Mouse (Mus musculus) cortical plate, adult 2 months (tissue): Measurements from ENCODE around the gene Vipr1. TPM values are rescaled to one million over a fixed set of nuclear protein-coding genes. Genes with fewer than 3 reads are reported as not detected.

Experiments
- H3K27ac ChIP-seq: fragments of 200-500 bp; 2 replicates; pipeline ENCODE4 v1.5.1; 2012; ENCODE audit warnings: low read length, control low read depth, inconsistent platforms; ENCODE audit not compliant: insufficient read depth
- H3K4me1 ChIP-seq: fragments of 200-500 bp; 2 replicates; pipeline ENCODE4 v1.6.1; 2011; ENCODE audit warnings: low read length; ENCODE audit not compliant: control insufficient read depth, insufficient read depth
- H3K4me3 ChIP-seq: fragments of 200-500 bp; 2 replicates; pipeline ENCODE4 v1.5.1; 2011; ENCODE audit warnings: mild to moderate bottlenecking, low read length, control low read depth; ENCODE audit not compliant: insufficient read depth
- CTCF ChIP-seq: fragments of 200-500 bp; IDR thresholded peaks from 2 replicates; pipeline ENCODE4 v1.5.1; 2011; ENCODE audit warnings: mild to moderate bottlenecking, control low read depth, low read length; ENCODE audit not compliant: insufficient read depth; ENCODE audit errors: extremely low read depth
- POLR2A ChIP-seq: fragments of 200-500 bp; IDR thresholded peaks from 2 replicates; pipeline ENCODE4 v1.6.1; 2011; ENCODE audit warnings: mild to moderate bottlenecking, low read length, control low read depth; ENCODE audit not compliant: insufficient read depth; ENCODE audit errors: extremely low read depth
- polyA plus RNA-seq: library from polyadenylated mRNA; depleted of rRNA; stranded (reverse); fragments of >200 nt; gene quantifications from 2 replicates; pipeline ENCODE4 v1.2.3, GENCODE M21; 2012

Gene Vipr1
- polyA plus RNA-seq, 1 experiment = 26.7 TPM

DNA sequence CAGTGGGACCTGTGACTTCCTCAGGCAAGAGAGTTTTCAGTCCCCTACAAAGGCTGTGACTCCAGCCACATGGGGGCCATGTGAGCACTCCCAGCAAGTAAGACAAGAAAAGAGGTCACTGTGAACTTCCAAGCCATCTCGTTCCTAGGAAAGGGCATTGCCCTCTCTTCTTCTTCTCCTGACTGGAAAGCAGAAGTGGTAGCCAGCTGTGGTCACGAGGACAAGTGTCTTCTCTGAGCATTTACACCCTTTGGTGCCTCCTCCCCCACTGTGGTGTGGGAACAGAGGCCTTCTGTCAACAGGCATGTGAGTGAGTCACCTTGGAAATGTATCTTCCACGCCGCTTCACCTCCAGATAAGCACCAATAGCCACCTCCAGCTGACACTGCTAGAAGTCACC lies 10.6 kb upstream of the Vipr1 start:
- Histone ChIP-seq H3K4me1 (peaks cover 9% of the 10 kb centered on the region; the same call in 1 of the 2 replicates), H3K4me3 (no peak overlapping the region), H3K27ac (no peak overlapping the region)
- no peak for TF ChIP-seq POLR2A
- no peak for TF ChIP-seq CTCF

- H3K27ac ChIP-seq = no peak overlapping the region
- peaks cover 9% of the 10 kb centered on the region; the same call in 1 of the 2 replicates for H3K4me1 ChIP-seq
- TF ChIP-seq CTCF = no peak
- TF ChIP-seq POLR2A = no peak
- no peak overlapping the region for H3K4me3 ChIP-seq
Observed at GRCm38 (mm10) chr9:121632891-121633290, 9.6 kb upstream of the Vipr1 start.

DNA sequence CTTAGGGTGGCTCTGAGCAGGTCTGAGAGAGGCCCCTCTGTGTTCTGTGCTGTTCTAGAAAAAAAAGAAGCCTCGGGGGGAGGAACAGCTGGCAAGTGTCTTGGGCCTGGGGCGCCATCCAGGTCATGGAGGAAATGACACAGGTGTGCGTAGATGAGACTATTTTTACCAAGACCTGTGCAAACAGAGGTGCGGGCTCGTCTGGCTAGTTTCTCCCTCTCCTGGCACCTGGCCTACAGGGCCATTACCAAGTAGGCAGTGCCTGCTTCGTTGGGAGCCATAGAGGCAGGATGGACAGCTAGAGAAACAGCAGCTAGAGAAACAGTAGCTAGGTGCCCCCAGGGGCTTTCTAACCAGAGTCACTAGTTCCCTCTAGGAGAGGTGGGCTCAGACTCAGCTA lies 9.2 kb upstream of the Vipr1 start:
- Histone ChIP-seq H3K4me1 (peaks cover 9% of the 10 kb centered on the region; the same call in 1 of the 2 replicates), H3K27ac (no peak overlapping the region), H3K4me3 (no peak overlapping the region)
- TF ChIP-seq POLR2A (no peak), CTCF (no peak)

DNA sequence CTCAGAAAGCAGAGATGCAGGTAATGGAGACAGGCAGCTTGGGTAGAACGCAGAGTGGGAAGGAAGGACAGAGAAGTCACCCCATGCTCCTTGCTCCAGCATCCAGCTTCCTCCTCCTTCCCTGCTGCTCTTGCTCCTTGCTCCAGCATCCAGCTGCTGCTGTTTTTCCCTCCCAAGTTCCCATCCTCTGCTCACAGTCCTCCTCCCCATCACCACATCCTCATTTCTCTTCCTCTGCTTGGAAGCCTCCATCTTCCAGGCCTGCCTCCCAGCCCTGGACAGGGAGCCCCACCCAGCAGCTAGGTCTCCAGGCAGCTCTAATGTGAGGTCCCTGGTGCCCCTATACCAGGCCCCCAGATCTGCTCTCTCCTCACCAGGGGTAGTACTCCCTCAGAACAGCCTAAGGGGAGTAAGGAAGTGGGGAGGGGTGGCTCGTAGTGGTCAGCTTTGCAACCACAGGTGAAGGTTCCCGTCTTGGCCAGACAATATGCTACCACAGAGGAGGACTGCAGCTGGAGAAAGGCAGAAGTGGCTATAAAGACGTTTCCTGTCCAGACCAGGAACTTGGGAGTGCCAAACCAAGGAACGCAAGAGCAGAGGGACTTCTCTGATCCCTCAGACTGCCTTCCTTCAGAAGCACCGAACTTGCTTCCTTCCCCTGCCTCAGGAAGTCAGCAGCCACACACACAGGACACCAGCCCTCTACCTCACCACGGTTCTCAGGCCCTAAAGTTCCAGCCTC lies 6.5 kb upstream of the Vipr1 start:
- peaks cover 11% of the 10 kb centered on the region for H3K4me1 ChIP-seq
- H3K27ac ChIP-seq = no peak overlapping the region
- no peak for TF ChIP-seq POLR2A
- no peak for TF ChIP-seq CTCF
- H3K4me3 ChIP-seq = no peak overlapping the region

DNA sequence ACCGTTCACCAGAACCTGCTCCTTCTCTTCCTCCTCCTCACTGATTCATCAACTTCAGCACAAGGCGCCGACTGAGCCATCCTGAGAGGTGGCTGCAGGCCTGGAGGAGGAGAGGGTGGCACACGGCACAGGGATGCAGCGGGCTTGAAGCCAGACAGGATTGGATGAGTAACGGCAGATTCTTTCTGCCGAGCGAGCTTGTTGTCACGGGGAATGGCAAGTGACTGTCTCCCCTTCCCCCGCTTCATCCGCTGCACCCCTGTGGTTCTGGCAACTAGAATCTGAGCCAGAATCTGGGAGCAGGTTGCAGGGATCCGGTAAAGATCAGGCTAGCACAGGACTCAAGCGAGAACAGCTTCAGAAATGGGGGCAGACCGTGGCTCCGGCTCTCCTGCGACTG lies 2.7 kb upstream of the Vipr1 start:
- H3K27ac ChIP-seq = peak overlapping the region; percentile 49
- TF ChIP-seq CTCF (no peak), POLR2A (peak; percentile 62)
- H3K4me3 ChIP-seq = peak overlapping the region; percentile 54
- peaks cover 9% of the 10 kb centered on the region for H3K4me1 ChIP-seq

GRCm38 (mm10) chr9:121641235-121641915 lies 1.1 kb upstream of the Vipr1 start:
- peaks cover 3% of the 10 kb centered on the region; the same call in 1 of the 2 replicates for H3K4me1 ChIP-seq
- H3K27ac ChIP-seq = peak overlapping the region; percentile 32; the same call in 1 of the 2 replicates
- TF ChIP-seq POLR2A (no peak), CTCF (no peak)
- peak overlapping the region; percentile 54 for H3K4me3 ChIP-seq

DNA sequence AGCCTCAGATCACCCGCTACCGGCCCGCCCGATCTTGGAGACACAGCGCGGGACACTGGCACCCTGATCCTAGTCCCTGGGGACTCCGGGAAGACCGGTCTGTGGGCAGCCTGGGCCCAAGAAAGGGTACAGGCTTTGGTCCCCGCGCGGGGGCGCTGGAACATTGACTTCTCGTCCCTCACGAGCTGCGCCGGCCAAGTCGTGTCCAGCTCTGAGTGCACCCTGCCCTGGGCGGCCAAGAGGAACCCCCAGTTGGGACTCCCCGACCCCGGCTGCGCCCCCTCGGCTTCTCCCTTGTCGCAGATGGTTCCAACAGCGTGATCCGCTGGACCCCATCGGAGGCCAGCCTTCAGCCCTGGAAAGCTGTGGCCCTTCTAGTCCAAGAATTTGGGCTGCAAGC lies 515 bp upstream of the Vipr1 start, which contains the start of gene Lyzl4:
Gene Lyzl4, minus strand, starts transcription at position 96 of the 400 bp plus-strand sequence.
- peak within 1 kb of the TSS; percentile 54 for H3K4me3 ChIP-seq
- H3K27ac ChIP-seq = peak within 1 kb of the TSS; percentile 90
- no peak for TF ChIP-seq CTCF
- no peak for TF ChIP-seq POLR2A
- peaks cover 1% of the 10 kb centered on the region; the same call in 1 of the 2 replicates for H3K4me1 ChIP-seq

DNA sequence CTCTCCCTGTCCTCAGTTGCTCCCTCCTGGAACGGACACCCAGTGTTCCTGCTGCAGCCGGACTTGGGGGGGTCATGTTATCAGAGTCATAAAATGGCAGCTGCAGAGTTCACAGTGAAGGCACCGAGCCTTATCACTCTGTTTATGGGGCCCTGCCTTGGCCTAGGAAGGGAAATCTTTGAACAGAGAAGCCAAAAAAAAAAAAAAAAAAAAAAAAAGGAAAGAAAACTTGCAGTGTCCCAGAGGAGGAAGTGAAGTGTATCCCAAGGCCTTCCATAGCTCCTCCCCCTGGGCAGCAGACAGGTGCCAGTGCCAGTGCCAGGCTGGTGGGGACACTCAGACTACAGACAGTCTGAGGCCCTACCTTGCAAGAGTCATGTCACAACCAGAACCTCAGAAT lies 2.3 kb downstream of the Vipr1 start:
- no peak overlapping the region for H3K27ac ChIP-seq
- no peak overlapping the region for H3K4me3 ChIP-seq
- no peaks in the 10 kb centered on the region for H3K4me1 ChIP-seq
- TF ChIP-seq CTCF = no peak
- TF ChIP-seq POLR2A = no peak

DNA sequence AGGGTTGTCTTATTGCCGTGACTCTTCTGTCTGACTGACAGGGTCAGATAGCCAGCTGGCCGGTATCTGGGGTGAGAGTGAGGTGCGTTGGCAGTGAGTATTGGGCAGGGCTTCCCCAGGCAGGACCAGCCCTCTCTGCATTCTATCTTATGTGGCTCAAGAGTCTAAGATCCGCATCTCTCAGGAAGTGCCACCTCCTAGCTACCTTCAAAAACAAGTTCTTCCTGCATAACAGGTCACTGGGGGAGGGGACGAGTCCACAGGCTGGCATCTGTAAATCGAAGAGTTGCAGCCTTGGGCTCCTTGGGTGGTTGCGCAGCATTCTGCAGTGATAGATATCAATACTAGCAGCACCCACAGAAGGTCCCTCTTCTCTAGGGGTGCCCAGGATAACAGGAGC lies 4.5 kb downstream of the Vipr1 start:
- TF ChIP-seq CTCF (no peak), POLR2A (no peak)
- Histone ChIP-seq H3K27ac (no peak overlapping the region), H3K4me3 (no peak overlapping the region), H3K4me1 (no peaks in the 10 kb centered on the region)
